Mouse (Mus musculus) midbrain, embryonic 10.5 days (tissue): ENCODE data around the gene Tmem37. TPM values are rescaled to one million over a fixed set of nuclear protein-coding genes. Genes with fewer than 3 reads are reported as not detected.

Experiments used
- DNase-seq: peaks from one replicate; pipeline ENCODE4 v3.0.0-alpha.2; 2017; ENCODE audit warnings: low spot score
- H3K27ac ChIP-seq: fragments of 300-500 bp; sonication (generic); replicated peaks from 2 replicates; pipeline ENCODE4 v1.5.1; 2016; ENCODE audit warnings: mild to moderate bottlenecking
- H3K27me3 ChIP-seq: fragments of 300-500 bp; sonication (generic); 2 replicates; pipeline ENCODE4 v1.6.1; 2016; ENCODE audit warnings: low read depth, mild to moderate bottlenecking; ENCODE audit not compliant: poor library complexity, severe bottlenecking
- H3K36me3 ChIP-seq: fragments of 300-500 bp; sonication (generic); 2 replicates; pipeline ENCODE4 v1.6.1; 2016; ENCODE audit warnings: mild to moderate bottlenecking, moderate library complexity
- H3K4me1 ChIP-seq: fragments of 300-500 bp; sonication (generic); 2 replicates; pipeline ENCODE4 v1.6.1; 2016
- H3K4me3 ChIP-seq: fragments of 300-500 bp; sonication (generic); 2 replicates; pipeline ENCODE4 v1.5.1; 2016; ENCODE audit warnings: mild to moderate bottlenecking, moderate library complexity
- H3K9me3 ChIP-seq: fragments of 300-500 bp; sonication (generic); replicated peaks from 2 replicates; pipeline ENCODE4 v1.6.1; 2016; ENCODE audit warnings: mild to moderate bottlenecking
- WGBS: fragments of 180-500 bp; shearing (Covaris S2); methylation state at CpG from one replicate; pipeline ENCODE4 v1.1.7; 2016; 5-methylcytosine and 5-hydroxymethylcytosine counted together
- polyA plus RNA-seq: library from polyadenylated mRNA; unstranded; fragments of >200 nt; fragmentation: Nextera tagmentation; extraction: Ambion mirVana; gene quantifications from 2 replicates; pipeline ENCODE4 v1.2.1, GENCODE M21; 2016

Tmem37 gene
- polyA plus RNA-seq, 1 experiment from 2014 or later: 6.6 TPM

DNA sequence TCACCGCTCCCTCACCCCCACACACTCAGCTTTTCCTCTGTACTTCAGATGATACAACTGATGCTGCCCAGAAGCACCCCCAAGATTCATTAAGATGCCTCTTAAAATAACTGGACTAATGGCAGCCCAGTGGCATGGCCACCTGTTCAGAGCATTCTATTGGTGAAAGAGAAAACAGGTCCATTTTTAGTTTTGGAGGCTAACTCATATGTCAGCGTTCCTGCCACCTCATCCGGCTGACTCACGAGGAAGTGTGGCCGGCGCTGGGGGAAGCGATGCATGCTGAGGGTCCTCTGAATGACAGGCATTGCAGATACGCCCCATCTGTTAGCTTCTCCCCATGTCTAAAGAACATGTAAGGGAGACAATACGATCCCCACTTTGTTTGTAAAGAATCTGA lies 35.3 kb downstream of the Tmem37 start:
- Histone ChIP-seq H3K4me3 (no peak overlapping the region), H3K4me1 (no peaks in the 10 kb centered on the region), H3K27ac (no peak overlapping the region), H3K9me3 (no peaks in the 10 kb centered on the region), H3K36me3 (no peaks in the 10 kb centered on the region), H3K27me3 (no peaks in the 10 kb centered on the region)
- 85% methylated on average over 9 of the region's 9 CpGs for WGBS
- DNase-seq: no peak

DNA sequence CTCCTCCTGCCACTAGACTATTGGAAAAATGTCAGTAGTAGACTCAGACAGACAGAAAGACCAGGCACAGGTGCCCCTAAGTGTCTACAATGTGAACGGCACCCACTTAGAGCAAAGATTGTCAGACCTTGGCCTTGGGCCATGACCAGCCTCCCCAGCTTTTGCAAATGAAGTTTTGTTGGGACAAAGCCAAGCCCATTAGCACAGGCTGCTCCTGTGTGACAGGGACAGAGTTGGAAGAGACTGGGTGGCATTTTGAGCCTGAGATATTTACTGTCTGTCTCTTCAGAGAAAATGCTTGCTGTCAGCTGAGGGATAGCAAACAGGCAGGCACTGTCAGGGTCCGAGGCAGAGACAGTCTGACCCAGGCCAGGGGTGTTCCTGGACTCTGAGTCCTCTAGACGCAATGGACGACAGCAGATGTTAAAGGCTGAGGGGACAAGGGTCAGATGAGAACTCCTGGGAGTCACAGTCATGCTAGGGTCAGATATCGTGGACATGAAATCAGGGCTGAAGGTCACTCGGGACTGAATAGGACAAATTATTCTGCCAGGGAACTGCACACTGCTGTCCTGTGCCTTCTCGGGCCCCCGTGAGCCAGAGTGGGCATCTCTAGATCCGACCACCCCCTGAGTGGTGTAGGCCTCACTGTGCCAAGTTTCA lies 36.7 kb downstream of the Tmem37 start:
- H3K27ac ChIP-seq: no peak overlapping the region
- H3K9me3 ChIP-seq: no peaks in the 10 kb centered on the region
- no peaks in the 10 kb centered on the region for H3K4me1 ChIP-seq
- no peak overlapping the region for H3K4me3 ChIP-seq
- no peaks in the 10 kb centered on the region for H3K36me3 ChIP-seq
- no peaks in the 10 kb centered on the region for H3K27me3 ChIP-seq
- no peak for DNase-seq
- WGBS: 80% methylated on average over 9 of the region's 9 CpGs

DNA sequence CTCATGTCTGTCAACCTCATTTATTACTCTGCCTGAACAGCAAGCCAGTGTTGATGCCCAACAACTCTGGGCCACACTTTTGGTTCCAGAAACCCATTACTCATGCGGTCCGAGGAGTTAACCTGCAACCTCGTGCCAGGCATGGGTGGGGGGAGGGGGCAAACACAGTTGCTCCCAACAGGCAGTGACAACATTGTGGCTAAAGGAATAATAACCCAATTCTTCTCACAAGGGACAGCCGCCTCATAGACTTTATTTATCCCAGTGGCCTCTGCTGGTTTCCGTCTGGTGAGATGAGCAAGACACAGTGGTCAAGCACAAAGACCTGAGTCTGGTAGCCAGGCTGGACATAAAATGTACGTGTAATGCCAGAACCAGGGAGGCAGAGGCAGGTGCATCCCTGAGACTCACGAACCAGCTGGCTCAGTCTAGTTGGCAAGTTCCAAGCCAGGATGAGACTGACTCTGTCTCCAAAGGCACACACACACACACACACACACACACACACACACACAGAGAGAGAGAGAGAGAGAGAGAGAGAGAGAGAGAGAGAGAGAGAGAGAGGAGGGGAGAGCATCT lies 38.3 kb downstream of the Tmem37 start:
- 83% methylated on average over 7 of the region's 7 CpGs for WGBS
- Histone ChIP-seq H3K4me1 (no peaks in the 10 kb centered on the region), H3K4me3 (no peak overlapping the region), H3K27ac (no peak overlapping the region), H3K27me3 (no peaks in the 10 kb centered on the region), H3K36me3 (no peaks in the 10 kb centered on the region), H3K9me3 (no peaks in the 10 kb centered on the region)
- DNase-seq: no peak

DNA sequence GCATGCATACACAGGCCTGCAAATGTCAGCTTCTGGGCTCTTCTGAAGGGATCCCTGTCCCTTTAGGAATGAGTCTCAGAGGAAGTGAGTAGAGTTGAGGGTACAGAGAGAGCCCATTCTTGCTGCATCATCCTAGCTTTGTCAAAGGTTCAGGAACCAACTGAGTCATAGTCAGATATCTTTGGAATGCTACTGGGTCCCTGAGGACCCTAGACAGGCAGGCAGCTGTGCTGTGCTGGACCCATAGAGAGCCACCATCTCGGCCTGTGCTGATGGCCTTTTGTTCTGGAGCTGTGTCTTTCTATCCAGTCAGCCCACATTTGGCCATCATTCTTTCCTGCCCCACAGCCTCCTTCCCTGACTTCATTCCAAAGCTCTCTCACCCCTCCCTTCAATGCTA lies 39.1 kb downstream of the Tmem37 start:
- Histone ChIP-seq H3K9me3 (no peaks in the 10 kb centered on the region), H3K36me3 (no peaks in the 10 kb centered on the region), H3K27ac (no peak overlapping the region), H3K4me1 (no peaks in the 10 kb centered on the region), H3K27me3 (no peaks in the 10 kb centered on the region), H3K4me3 (no peak overlapping the region)
- WGBS: 72% methylated on average over 1 of the region's 1 CpGs
- DNase-seq: no peak

DNA sequence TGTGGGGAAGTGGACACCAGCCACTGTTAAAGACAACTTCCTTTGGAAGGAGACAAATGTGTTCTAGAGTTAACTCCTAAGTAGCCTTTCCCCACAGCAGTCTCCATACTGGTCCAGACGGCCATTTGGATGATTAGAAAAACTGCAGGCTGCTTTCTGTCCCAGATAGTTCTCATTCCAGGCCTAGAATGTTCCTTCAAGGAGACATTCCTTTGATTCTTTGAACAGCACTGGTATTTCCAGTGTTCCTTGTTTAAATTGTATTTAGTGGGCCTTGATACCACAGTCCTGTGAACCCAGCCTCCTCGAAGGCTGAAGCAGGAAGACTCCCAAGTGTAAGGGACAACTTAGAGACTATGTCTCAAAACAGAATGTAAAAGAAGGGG lies 40.4 kb downstream of the Tmem37 start:
- Histone ChIP-seq H3K27ac (no peak overlapping the region), H3K36me3 (no peaks in the 10 kb centered on the region), H3K9me3 (no peaks in the 10 kb centered on the region), H3K27me3 (no peaks in the 10 kb centered on the region), H3K4me1 (no peaks in the 10 kb centered on the region), H3K4me3 (no peak overlapping the region)
- DNase-seq: no peak
- 86% methylated on average over 2 of the region's 2 CpGs for WGBS

DNA sequence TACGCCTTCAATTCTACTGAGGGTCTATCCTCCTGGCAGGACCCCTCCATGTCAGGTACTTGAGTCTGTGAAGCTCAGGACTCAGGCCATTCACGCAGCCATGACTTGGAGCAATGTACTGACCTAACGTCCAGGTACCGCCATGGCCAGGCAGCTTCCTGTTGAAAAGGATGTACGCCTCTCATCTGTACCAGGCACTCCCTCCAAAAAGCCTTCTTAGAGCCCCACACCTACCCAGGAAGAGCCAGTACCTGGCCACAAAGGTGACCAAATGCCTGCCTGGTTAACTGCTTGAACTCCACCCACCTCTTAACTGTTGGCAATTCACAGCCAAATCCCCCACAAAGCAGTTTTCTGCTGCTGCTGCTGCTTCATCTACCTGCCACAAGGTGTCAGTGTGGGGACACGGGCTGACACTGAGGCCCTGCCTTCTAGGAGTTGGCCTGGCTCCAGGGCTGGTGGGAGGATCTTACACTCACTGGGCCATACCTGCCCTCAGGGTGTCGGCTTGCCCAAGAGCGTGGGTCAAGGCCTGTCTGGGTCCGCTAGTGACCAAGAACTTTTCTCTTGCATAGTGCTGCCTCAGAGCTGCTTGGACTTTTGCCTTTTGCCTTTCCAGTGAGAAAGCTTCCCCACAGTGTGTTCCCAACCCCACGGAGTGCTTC lies 40.9 kb downstream of the Tmem37 start:
- Histone ChIP-seq H3K9me3 (no peaks in the 10 kb centered on the region), H3K4me3 (no peak overlapping the region), H3K27ac (no peak overlapping the region), H3K4me1 (no peaks in the 10 kb centered on the region), H3K27me3 (no peaks in the 10 kb centered on the region), H3K36me3 (no peaks in the 10 kb centered on the region)
- DNase-seq: peak; percentile 65
- WGBS: 50% methylated on average over 10 of the region's 10 CpGs

DNA sequence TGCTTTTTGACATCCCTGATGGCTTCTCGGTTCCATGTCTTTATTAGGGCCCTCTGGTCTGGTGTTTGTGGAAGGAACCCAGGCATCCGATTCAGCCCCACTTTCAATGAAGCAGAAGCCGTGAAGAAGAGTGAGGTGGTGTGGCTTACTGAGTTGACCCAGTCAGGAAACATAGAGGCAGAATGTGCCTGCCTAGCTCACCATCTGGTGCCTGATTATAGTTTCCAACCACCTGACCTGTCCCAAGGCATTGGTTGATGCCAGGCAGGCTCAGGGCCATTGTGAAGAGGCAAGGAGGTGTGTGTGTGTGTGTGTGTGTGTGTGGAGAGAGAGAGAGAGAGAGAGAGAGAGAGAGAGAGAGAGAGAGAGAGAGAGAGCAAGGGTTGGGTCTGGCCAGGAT lies 43.4 kb downstream of the Tmem37 start:
- no peaks in the 10 kb centered on the region for H3K27me3 ChIP-seq
- no peaks in the 10 kb centered on the region for H3K9me3 ChIP-seq
- no peaks in the 10 kb centered on the region for H3K4me1 ChIP-seq
- H3K4me3 ChIP-seq: no peak overlapping the region
- no peaks in the 10 kb centered on the region for H3K36me3 ChIP-seq
- 87% methylated on average over 3 of the region's 3 CpGs for WGBS
- no peak for DNase-seq
- H3K27ac ChIP-seq: 0 out of 2 replicates have a peak overlapping the region, but pooled peaks have one; percentile 9

DNA sequence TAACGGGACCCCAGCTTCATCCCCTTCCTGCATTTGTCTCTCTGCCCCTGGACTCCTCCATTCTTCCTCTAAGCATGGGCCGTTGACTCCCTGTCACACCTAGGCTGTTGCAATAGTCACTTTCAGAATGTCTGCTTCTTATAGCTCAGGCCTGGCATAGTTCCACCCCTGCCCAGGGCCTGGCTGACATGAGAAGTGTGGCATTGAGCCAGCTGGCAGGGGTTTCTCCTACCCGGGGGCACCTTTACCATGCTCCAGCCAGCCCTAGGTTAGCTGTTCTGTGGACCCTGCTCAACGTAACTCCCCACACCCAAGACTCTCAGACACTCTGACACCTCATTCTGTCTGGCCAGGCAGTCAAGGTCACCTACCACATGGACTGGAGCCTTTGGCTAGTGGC lies 46.2 kb downstream of the Tmem37 start:
- Histone ChIP-seq H3K4me1 (no peaks in the 10 kb centered on the region), H3K27me3 (no peaks in the 10 kb centered on the region), H3K27ac (no peak overlapping the region), H3K36me3 (no peaks in the 10 kb centered on the region), H3K9me3 (no peaks in the 10 kb centered on the region), H3K4me3 (no peak overlapping the region)
- DNase-seq: no peak
- 88% methylated on average over 4 of the region's 4 CpGs for WGBS

DNA sequence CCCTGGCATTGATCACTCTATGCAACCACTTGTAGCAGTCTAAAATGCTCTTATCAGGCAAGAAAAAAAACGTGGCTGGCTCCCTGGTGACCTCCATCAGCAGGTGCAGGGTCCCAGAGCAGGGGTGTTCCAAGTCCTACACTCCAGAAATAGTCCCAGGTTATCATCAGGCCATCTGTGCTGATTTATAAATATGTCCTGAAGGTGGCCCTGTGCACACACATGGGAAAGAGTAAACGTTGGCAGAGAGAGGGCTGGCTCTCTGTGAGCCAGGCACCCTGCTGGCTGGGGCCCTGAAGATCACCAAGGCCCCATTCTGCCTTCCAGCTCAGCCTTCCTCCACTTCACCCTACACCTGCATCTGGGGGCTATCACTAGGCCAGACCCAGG lies 48.8 kb downstream of the Tmem37 start:
- H3K4me1 ChIP-seq: no peaks in the 10 kb centered on the region
- no peak overlapping the region for H3K4me3 ChIP-seq
- no peaks in the 10 kb centered on the region for H3K36me3 ChIP-seq
- 0 out of 2 replicates have a peak, but pooled peaks cover 3% of the 10 kb centered on the region for H3K27me3 ChIP-seq
- DNase-seq: no peak
- WGBS: 33% methylated on average over 2 of the region's 2 CpGs
- H3K27ac ChIP-seq: no peak overlapping the region
- no peaks in the 10 kb centered on the region for H3K9me3 ChIP-seq

DNA sequence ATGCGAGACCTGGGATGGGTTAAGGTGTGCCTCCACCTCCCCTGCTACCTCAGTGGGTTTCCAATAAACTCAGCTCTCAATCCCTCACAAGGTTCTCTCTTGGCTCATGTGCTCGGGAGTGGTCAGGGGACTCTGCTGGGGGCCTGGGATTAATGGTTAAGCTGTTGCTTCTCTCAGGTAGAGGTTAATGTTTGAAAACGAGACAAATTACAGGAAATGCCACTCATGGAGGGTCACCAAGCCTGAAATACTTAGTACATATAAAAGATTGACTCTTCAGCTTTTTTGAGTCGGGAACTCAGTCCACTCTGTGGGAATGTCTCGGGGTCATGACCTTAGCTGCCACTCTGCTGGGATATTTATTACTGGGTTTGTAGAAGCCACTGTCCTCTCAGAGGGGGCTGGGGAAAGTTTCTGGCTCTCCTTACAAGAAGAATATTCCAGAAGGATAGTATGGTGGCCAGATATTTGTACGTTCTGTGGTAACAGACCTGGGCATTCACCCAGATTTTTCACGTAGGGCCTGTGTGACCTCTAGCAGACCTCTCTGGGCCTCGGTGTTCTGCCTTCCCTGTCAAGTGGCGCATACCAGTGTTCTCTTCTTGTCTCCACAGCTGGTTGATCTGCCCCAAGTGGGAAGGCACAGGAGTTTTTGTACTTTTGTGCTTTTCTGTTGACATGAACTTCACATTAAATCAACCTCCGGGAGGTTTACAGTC lies 49.4 kb downstream of the Tmem37 start:
- H3K9me3 ChIP-seq: no peaks in the 10 kb centered on the region
- H3K27me3 ChIP-seq: 0 out of 2 replicates have a peak, but pooled peaks cover 3% of the 10 kb centered on the region
- H3K4me1 ChIP-seq: no peaks in the 10 kb centered on the region
- no peak for DNase-seq
- 70% methylated on average over 10 of the region's 10 CpGs for WGBS
- no peaks in the 10 kb centered on the region for H3K36me3 ChIP-seq
- H3K27ac ChIP-seq: no peak overlapping the region
- H3K4me3 ChIP-seq: no peak overlapping the region

DNA sequence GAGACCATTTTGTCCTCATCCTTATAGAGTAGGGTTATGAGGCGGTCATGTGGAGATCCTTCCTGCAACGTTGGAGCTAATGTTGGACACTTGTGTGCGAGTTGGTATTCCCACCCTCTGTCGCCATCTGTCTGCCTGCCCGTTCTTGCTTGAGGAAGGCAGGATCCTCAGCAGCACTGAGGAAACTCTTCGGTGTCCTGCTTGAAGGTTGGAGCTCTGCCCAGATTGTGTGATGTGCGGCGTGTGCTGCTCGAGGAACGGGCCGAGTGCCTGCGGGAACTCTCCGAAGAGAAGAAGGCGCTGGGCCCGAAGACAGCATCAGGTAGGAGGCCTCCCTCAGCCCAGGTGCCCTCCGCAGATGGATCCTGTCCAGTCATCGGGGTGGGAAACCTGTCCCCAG lies 51.9 kb downstream of the Tmem37 start:
- Histone ChIP-seq H3K27ac (no peak overlapping the region), H3K4me1 (peaks cover 12% of the 10 kb centered on the region), H3K4me3 (no peak overlapping the region), H3K27me3 (0 out of 2 replicates have a peak, but pooled peaks cover 7% of the 10 kb centered on the region), H3K36me3 (no peaks in the 10 kb centered on the region), H3K9me3 (no peaks in the 10 kb centered on the region)
- no peak for DNase-seq
- 92% methylated on average over 17 of the region's 17 CpGs for WGBS

DNA sequence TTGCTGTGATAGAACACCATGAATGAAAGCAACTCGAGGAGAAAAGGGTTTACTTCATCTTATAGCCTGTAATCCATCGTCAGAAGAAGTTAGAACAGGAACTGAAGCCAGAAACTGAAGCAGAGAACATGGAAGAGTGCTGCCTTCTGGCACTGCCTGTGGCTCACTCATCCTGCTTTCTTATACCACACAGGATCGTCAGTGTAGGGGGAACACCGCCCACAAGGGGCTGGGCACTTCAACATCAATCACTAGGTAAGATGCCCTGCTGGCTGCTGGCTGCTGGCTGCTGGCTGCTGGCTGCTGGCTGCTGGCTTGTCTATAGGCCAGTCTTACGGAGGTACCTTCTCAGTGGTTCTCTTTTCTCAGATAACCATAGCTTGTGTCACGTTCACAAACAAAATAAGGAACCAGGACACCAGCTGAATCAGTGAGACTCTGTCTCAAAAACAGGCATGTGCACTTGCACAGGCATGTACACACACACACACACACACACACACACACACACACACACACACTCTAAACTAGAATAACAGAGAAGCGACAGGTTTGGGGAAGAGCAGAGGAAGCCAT lies 53.5 kb downstream of the Tmem37 start:
- 79% methylated on average over 7 of the region's 7 CpGs for WGBS
- Histone ChIP-seq H3K9me3 (no peaks in the 10 kb centered on the region), H3K36me3 (no peaks in the 10 kb centered on the region), H3K27me3 (peaks cover 8% of the 10 kb centered on the region; the same call in 1 of the 2 replicates), H3K27ac (no peak overlapping the region), H3K4me3 (no peak overlapping the region), H3K4me1 (peaks cover 12% of the 10 kb centered on the region)
- DNase-seq: no peak
